Mouse (Mus musculus): ENCODE measurements around the gene Fa2h. TPM values are rescaled to one million over a fixed set of nuclear protein-coding genes. Genes with fewer than 3 reads are reported as not detected.

Fa2h gene
- total RNA-seq (2014; rRNA removed) (0.09 TPM in 1 of 2 replicates, not detected in the other), polyA plus RNA-seq (2012; rRNA removed) (0.06 and 0.09 TPM in 2 replicates)

DNA sequence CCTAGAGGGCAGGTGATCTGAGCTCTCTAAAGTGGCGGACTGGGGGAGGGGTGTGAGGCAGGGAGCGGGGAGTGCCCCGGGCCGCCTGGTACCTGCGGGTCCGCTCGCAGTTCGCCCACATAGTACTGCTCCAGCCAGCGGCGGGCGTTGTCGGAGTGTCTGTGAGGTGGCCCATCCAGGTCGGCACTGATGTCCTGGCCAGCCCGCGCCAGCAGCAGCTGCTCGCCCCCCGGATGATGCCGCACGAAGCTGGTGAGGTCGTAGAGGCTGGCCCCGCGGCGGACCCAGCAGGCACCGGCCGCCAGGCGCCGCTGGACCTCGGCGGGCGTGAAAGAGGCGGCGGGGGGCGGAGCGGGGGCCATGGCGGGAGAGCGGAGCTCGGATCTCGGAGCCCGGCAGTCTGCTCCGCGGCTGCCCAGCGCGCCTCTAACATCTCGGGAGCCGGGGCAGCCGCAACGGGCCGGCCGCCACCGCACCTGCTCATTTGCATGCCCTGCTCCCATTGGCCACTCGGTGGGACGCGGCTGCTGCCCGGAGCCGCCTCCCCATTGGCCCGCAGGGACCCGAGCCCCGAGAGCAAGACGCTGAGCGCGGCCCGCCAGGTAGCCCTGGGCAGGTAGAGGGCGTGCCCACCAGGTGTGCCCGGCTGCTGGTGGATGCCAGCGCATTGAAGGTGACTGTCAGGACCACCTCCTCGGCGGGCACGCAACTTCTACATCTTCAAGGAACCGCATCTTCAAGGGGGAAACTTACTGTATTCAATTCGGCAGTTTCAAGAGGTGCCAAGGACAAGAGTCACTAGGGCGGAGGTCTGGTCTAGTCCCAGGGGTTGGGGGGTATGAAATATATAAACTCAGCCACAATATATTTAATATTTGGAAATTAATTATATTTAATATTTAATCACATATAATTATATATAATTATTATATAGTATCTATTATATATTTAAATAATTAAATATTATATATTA is at the start of gene Fa2h:
TSS of gene Fa2h (minus strand) at position 434 of the 973 bp plus-strand sequence.
- WGBS = 2% methylated on average over 71 of the region's 71 CpGs
- Histone ChIP-seq H3K4me3 (ENCODE audit: insufficient read depth, low read depth, low read length) (peak within 1 kb of the TSS; percentile 46; the same call in 1 of the 2 replicates), H3K27ac (replicated peaks; ENCODE audit: insufficient read depth, low read depth, low read length) (no peak within 1 kb of the TSS), H3K4me1 (ENCODE audit: control insufficient read depth, insufficient read depth, low read length) (peaks cover 1% of the 10 kb centered on the region; the same call in 1 of the 2 replicates), H3K27me3 (ENCODE audit: control insufficient read depth, insufficient read depth, low read length) (0 out of 2 replicates have a peak, but pooled peaks cover 3% of the 10 kb centered on the region), H3K79me2 (ENCODE audit: control insufficient read depth, insufficient read depth, low read length) (no peaks in the 10 kb centered on the region), H3K9ac (ENCODE audit: low read depth, low read length) (peak within 1 kb of the TSS; percentile 42), H3K36me3 (ENCODE audit: control insufficient read depth, insufficient read depth, low read length) (no peaks in the 10 kb centered on the region)
- TF ChIP-seq POLR2A (IDR thresholded peaks at IDR 0.05; ENCODE audit: extremely low read depth, insufficient read depth, low read length) = no peak
- peak; percentile 33; the same call in 1 of the 2 replicates for TF ChIP-seq CTCF (IDR thresholded peaks at IDR 0.05; ENCODE audit: low read depth, low read length)
- peak; percentile 49 for DNase-seq (ENCODE audit: extremely low read depth, low read depth, low spot score)

DNA sequence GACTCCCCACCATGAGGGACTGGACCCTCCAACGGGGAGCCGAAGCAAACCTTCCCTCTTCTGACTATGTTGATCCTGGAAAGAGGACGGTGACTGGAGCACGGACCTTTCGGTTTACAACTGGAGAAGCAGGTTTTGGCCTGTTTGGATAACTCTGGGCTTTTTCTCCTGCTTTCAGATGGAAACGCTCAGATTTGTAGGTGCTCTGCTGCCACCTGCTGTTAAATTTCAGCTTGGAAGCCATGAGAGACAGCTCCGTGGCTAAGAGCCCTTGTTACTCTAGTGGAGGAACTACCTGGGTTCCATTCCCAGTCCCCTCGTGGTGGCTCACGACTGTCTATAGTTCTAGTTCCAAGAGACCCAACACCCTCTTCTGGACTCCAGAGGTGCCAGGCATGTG is 45.6 kb upstream of the Fa2h start:
- Histone ChIP-seq H3K4me1 (ENCODE audit: control insufficient read depth, insufficient read depth, low read length) (no peaks in the 10 kb centered on the region), H3K79me2 (ENCODE audit: control insufficient read depth, insufficient read depth, low read length) (no peaks in the 10 kb centered on the region), H3K4me3 (ENCODE audit: insufficient read depth, low read depth, low read length) (no peak overlapping the region), H3K9ac (ENCODE audit: low read depth, low read length) (no peak overlapping the region), H3K27me3 (ENCODE audit: control insufficient read depth, insufficient read depth, low read length) (no peaks in the 10 kb centered on the region), H3K27ac (replicated peaks; ENCODE audit: insufficient read depth, low read depth, low read length) (no peak overlapping the region), H3K36me3 (ENCODE audit: control insufficient read depth, insufficient read depth, low read length) (no peaks in the 10 kb centered on the region)
- TF ChIP-seq POLR2A (IDR thresholded peaks at IDR 0.05; ENCODE audit: extremely low read depth, insufficient read depth, low read length) (no peak), CTCF (IDR thresholded peaks at IDR 0.05; ENCODE audit: low read depth, low read length) (peak; percentile 51)
- 18% methylated on average over 9 of the region's 9 CpGs for WGBS
- peak; percentile 60 for DNase-seq (ENCODE audit: extremely low read depth, low read depth, low spot score)

DNA sequence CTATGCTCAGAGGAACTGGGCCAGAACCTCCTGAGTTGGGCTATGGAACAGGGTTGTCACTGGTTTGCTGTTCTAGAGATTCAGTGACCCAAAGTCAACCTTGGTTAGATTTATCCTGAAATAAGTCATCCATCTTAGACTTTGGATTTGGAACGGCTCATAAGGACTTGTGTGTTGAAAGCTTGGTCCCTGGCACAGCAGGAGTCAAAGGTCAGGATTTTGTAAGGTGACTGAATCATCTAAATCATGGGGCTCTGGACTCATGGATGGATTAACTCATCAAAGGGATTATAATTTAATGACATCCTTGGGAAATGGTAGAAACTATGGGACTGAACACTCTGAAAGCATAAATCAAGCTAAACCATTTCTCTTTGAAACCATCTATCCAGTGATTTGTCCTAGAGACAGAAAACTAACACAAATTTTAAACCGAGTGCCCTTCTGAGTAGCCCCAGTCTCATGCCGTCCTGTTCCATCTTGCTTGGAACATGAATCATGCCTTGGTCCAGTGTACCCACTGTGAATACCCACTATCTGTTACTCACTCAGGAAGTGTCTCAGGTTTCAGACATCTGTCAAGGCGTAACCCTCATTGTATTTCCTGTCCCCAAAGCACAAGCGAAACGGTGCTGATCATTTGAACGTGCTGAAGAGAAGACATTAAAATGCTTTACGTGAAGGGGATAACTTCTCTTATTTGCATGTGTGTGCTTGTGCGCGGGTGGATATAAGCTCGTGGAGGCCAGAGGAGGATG is 41.6 kb upstream of the Fa2h start:
- no peak overlapping the region for H3K4me3 ChIP-seq (ENCODE audit: insufficient read depth, low read depth, low read length)
- TF ChIP-seq POLR2A (IDR thresholded peaks at IDR 0.05; ENCODE audit: extremely low read depth, insufficient read depth, low read length) = no peak
- TF ChIP-seq CTCF (IDR thresholded peaks at IDR 0.05; ENCODE audit: low read depth, low read length) = no peak
- H3K9ac ChIP-seq (ENCODE audit: low read depth, low read length) = no peak overlapping the region
- H3K4me1 ChIP-seq (ENCODE audit: control insufficient read depth, insufficient read depth, low read length) = no peaks in the 10 kb centered on the region
- H3K36me3 ChIP-seq (ENCODE audit: control insufficient read depth, insufficient read depth, low read length) = no peaks in the 10 kb centered on the region
- WGBS = 75% methylated on average over 11 of the region's 11 CpGs
- no peaks in the 10 kb centered on the region for H3K79me2 ChIP-seq (ENCODE audit: control insufficient read depth, insufficient read depth, low read length)
- H3K27ac ChIP-seq (replicated peaks; ENCODE audit: insufficient read depth, low read depth, low read length) = no peak overlapping the region
- no peaks in the 10 kb centered on the region for H3K27me3 ChIP-seq (ENCODE audit: control insufficient read depth, insufficient read depth, low read length)
- DNase-seq (ENCODE audit: extremely low read depth, low read depth, low spot score) = peak; percentile 62

DNA sequence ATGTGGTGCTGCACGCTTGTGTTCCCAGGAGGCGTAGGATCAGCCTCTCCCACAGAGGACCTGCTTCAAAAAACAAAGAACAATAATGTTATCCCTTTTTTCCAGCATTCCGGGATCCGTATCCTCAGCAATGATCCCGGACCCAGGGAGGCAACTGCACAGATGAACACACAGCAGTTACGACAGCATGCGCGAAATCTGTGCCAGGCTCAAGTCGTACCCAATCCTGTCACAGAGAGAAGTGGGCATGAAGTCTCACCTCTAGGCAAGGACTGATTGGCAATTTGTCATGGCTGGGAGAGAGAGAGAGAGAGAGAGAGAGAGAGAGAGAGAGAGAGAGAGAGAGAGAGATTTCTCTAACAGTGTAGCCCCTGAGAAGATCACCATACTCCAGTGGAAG is 31.0 kb upstream of the Fa2h start:
- TF ChIP-seq CTCF (IDR thresholded peaks at IDR 0.05; ENCODE audit: low read depth, low read length) = no peak
- no peak for TF ChIP-seq POLR2A (IDR thresholded peaks at IDR 0.05; ENCODE audit: extremely low read depth, insufficient read depth, low read length)
- no peak for DNase-seq (ENCODE audit: extremely low read depth, low read depth, low spot score)
- 95% methylated on average over 9 of the region's 9 CpGs for WGBS

DNA sequence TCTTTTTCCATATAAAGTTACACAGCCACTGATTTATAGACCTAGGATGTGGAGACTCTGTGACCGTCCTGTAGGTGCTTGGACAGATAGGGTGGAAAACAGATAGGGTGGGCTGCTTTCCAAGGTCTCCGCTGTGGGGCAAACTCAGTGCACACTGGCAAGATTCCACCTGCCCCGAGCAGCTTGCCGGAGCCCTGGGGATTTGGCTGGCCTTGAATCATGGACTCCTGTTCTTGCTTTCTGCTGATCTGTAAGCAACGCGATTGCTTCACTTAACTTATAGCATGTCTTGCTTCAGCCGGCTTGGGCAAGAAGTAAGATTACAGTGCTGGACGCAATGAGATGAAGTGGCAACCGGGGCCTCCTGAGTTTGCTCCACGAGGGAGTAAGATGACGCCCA is 30.6 kb upstream of the Fa2h start:
- H3K9ac ChIP-seq (ENCODE audit: low read depth, low read length) = no peak overlapping the region
- WGBS = 86% methylated on average over 11 of the region's 11 CpGs
- no peaks in the 10 kb centered on the region for H3K36me3 ChIP-seq (ENCODE audit: control insufficient read depth, insufficient read depth, low read length)
- no peaks in the 10 kb centered on the region for H3K79me2 ChIP-seq (ENCODE audit: control insufficient read depth, insufficient read depth, low read length)
- H3K4me3 ChIP-seq (ENCODE audit: insufficient read depth, low read depth, low read length) = no peak overlapping the region
- no peak overlapping the region for H3K27ac ChIP-seq (replicated peaks; ENCODE audit: insufficient read depth, low read depth, low read length)
- no peak for DNase-seq (ENCODE audit: extremely low read depth, low read depth, low spot score)
- TF ChIP-seq POLR2A (IDR thresholded peaks at IDR 0.05; ENCODE audit: extremely low read depth, insufficient read depth, low read length) (no peak), CTCF (IDR thresholded peaks at IDR 0.05; ENCODE audit: low read depth, low read length) (no peak)
- H3K4me1 ChIP-seq (ENCODE audit: control insufficient read depth, insufficient read depth, low read length) = no peaks in the 10 kb centered on the region
- no peaks in the 10 kb centered on the region for H3K27me3 ChIP-seq (ENCODE audit: control insufficient read depth, insufficient read depth, low read length)

More for the DNA sequence above, 31.0 kb upstream of the Fa2h start:
- Histone ChIP-seq H3K4me3 (ENCODE audit: insufficient read depth, low read depth, low read length) (no peak overlapping the region), H3K27ac (replicated peaks; ENCODE audit: insufficient read depth, low read depth, low read length) (no peak overlapping the region), H3K4me1 (ENCODE audit: control insufficient read depth, insufficient read depth, low read length) (no peaks in the 10 kb centered on the region), H3K27me3 (ENCODE audit: control insufficient read depth, insufficient read depth, low read length) (no peaks in the 10 kb centered on the region), H3K9ac (ENCODE audit: low read depth, low read length) (no peak overlapping the region), H3K36me3 (ENCODE audit: control insufficient read depth, insufficient read depth, low read length) (no peaks in the 10 kb centered on the region), H3K79me2 (ENCODE audit: control insufficient read depth, insufficient read depth, low read length) (no peaks in the 10 kb centered on the region)

All from liver, adult 2 months (tissue).